ENCODE assay signal across 9 mouse cellular contexts in the genomic region with DNA sequence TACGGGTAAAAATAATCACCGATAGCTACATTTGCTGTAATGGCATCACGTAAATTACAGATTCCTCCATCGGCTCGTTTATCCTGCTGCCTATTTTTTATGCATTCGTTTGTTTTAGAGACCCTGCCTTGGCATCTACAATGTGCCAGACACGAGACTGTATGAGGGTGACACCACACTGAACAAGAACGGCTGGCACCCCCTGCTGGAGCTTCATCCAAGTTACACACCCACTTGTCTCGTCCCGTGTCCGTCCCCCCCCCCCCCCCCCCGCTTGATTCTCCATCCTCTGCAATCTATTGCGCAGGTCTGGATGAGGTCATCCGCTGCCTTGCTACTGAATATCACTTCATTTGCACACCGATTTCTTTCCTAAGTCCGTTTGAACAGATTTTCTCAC. TPM values are rescaled to one million over a fixed set of nuclear protein-coding genes. Genes with fewer than 3 reads are reported as not detected.
DNase-seq lines count a peak whose midpoint lies in the region; ATAC-seq and TF ChIP-seq lines count a peak whose summit lies in the region.
"Had no signal": no experiment of that assay in that cellular context is flagged by ENCODE, and none has a peak within 500 bp of the region (broad histone marks: within the 10 kb centered on the region; RNA-seq: fewer than 3 reads in every experiment).

No protein-coding gene starts in this region.

- no peak for ATAC-seq in kidney, embryonic 16.5 days (ENCODE audit: low FRiP score, low TSS enrichment)
- ATAC-seq in forebrain, embryonic 14.5 days: peak; percentile 50; the same call in 1 of the 2 replicates
- ATAC-seq in megakaryocyte progenitor cell, adult 5-6 weeks (replicated peaks; ENCODE audit: poor library complexity): peak; percentile 40; the same call in 1 of the 2 replicates
- no peak for ATAC-seq in inflammation-experienced regulatory T-cells, adult 6 months

- 49% methylated on average over 14 of the region's 16 CpGs for WGBS in kidney, adult 2 months
- WGBS in kidney, embryonic 16.5 days: 62% methylated on average over 14 of the region's 16 CpGs
- WGBS in forebrain, embryonic 14.5 days: 59% methylated on average over 15 of the region's 16 CpGs

- no peak overlapping the region for H3K4me2 ChIP-seq in kidney, embryonic 16.5 days (replicated peaks; ENCODE audit: low read depth, low read length)
- no peak overlapping the region for H3K4me2 ChIP-seq in forebrain, embryonic 14.5 days (ENCODE audit: low read length)
- H3K4me2 ChIP-seq: neural tube, embryonic 13.5 days had no signal

- TF ChIP-seq CTCF in kidney, adult 2 months (conservative IDR thresholded peaks at IDR 0.05; ENCODE audit: insufficient read depth, insufficient read length, low read depth, low read length): peak; percentile 34; the same call in 1 of the 2 replicates

- no peaks in the 10 kb centered on the region for H3K4me1 ChIP-seq in kidney, adult 2 months (ENCODE audit: control insufficient read depth, insufficient read depth, low read length)
- H3K4me1 ChIP-seq in kidney, embryonic 16.5 days (ENCODE audit: insufficient read depth, low read length): peaks cover 14% of the 10 kb centered on the region; the same call in 1 of the 2 replicates
- peaks cover 6% of the 10 kb centered on the region for H3K4me1 ChIP-seq in forebrain, embryonic 14.5 days (ENCODE audit: control insufficient read depth, insufficient read depth, low read length)

- no peak overlapping the region for H3K9ac ChIP-seq in kidney, embryonic 16.5 days (replicated peaks; ENCODE audit: low read length)
- H3K9ac ChIP-seq in forebrain, embryonic 14.5 days (ENCODE audit: low read length): no peak overlapping the region
- H3K9ac ChIP-seq: neural tube, embryonic 13.5 days had no signal

- H3K36me3 ChIP-seq in kidney, adult 2 months (ENCODE audit: control insufficient read depth, insufficient read depth, low read length): no peaks in the 10 kb centered on the region
- H3K36me3 ChIP-seq in kidney, embryonic 16.5 days (ENCODE audit: insufficient read depth, low read length): no peaks in the 10 kb centered on the region
- no peaks in the 10 kb centered on the region for H3K36me3 ChIP-seq in forebrain, embryonic 14.5 days (ENCODE audit: control insufficient read depth, insufficient read depth, low read length)
- H3K36me3 ChIP-seq: neural tube, embryonic 13.5 days had no signal

- no peak for TF ChIP-seq POLR2A in kidney, adult 2 months (IDR thresholded peaks at IDR 0.05; ENCODE audit: low read depth, low read length)

- H3K27me3 ChIP-seq in kidney, adult 2 months (replicated peaks; ENCODE audit: control insufficient read depth, insufficient read depth, low read length): no peaks in the 10 kb centered on the region
- H3K27me3 ChIP-seq in kidney, embryonic 16.5 days (ENCODE audit: insufficient read depth, low read length): no peaks in the 10 kb centered on the region
- H3K27me3 ChIP-seq in forebrain, embryonic 14.5 days (replicated peaks; ENCODE audit: control insufficient read depth, insufficient read depth, low read length): no peaks in the 10 kb centered on the region
- H3K27me3 ChIP-seq: neural tube, embryonic 13.5 days had no signal

- H3K9me3 ChIP-seq in kidney, embryonic 16.5 days (ENCODE audit: low read length): no peaks in the 10 kb centered on the region
- H3K9me3 ChIP-seq in forebrain, embryonic 14.5 days (replicated peaks; ENCODE audit: control insufficient read depth, low read length): no peaks in the 10 kb centered on the region
- H3K9me3 ChIP-seq: neural tube, embryonic 13.5 days had no signal

- DNase-seq in kidney, adult 2 months: peak; percentile 15
- peak; percentile 24 for DNase-seq in ES-CJ7 (ENCODE audit: low read depth, low spot score)
- DNase-seq in adrenal gland, postnatal 25 days: peak; percentile 71
- peak; percentile 76 for DNase-seq in forebrain, embryonic 14.5 days (ENCODE audit: low spot score)
- peak; percentile 30 to 53 for DNase-seq in layer of hippocampus, adult 8-10 months (ENCODE audit: low spot score in 2 of 2)

- no peak overlapping the region for H3K4me3 ChIP-seq in kidney, adult 2 months (ENCODE audit: insufficient read depth, low read depth, low read length)
- H3K4me3 ChIP-seq in kidney, embryonic 16.5 days (ENCODE audit: low read length): no peak overlapping the region
- no peak overlapping the region for H3K4me3 ChIP-seq in forebrain, embryonic 14.5 days (ENCODE audit: low read depth, low read length)
- H3K4me3 ChIP-seq: neural tube, embryonic 13.5 days had no signal

- H3K27ac ChIP-seq in kidney, adult 2 months (ENCODE audit: insufficient read depth, low read depth, low read length): no peak overlapping the region
- H3K27ac ChIP-seq in kidney, embryonic 16.5 days (ENCODE audit: low read length): no peak overlapping the region
- no peak overlapping the region for H3K27ac ChIP-seq in forebrain, embryonic 14.5 days (ENCODE audit: low read depth, low read length)
- H3K27ac ChIP-seq: neural tube, embryonic 13.5 days had no signal

RNA-seq across cellular contexts. Expression of a gene that starts 12.9 kb away (rescaled TPM):
- 15.4 and 20.3 TPM in 2 replicates for polyA plus RNA-seq in kidney, adult 2 months (2012; rRNA removed)
- polyA plus RNA-seq in kidney, embryonic 16.5 days (2015; fragmentation: Nextera tagmentation; extraction: Ambion mirVana): 1.2 and 1.6 TPM in 2 replicates
- 0.33 and 1.4 TPM in 2 replicates for total RNA-seq in adrenal gland, postnatal 25 days (2021)
- 0.25 and 0.32 TPM in 2 replicates for polyA plus RNA-seq in forebrain, embryonic 14.5 days (2014; fragmentation: Nextera tagmentation; extraction: Ambion mirVana)
- total RNA-seq in layer of hippocampus, adult 8-10 months (2022): 1 to 10 TPM in 1 of 4 experiments, under 1 TPM in 3; 0.43 to 1.7 (median 0.68) TPM
- total RNA-seq in megakaryocyte progenitor cell, adult 5-6 weeks (2015): not detected in 2 replicates
- total RNA-seq in megakaryocyte progenitor cell, adult 5-6 weeks (2017): 0.41 TPM in 1 of 2 replicates, not detected in the other
- polyA plus RNA-seq in inflammation-experienced regulatory T-cells, adult 6 months (2017; shearing (Covaris generic)): under 1 TPM in 1 of 3 experiments, not detected in 2; 0.13 TPM

RNA-seq across cellular contexts. Expression of a gene that starts 37.1 kb away (rescaled TPM):
- polyA plus RNA-seq in kidney, adult 2 months (2012; rRNA removed): 0.12 TPM in 1 of 2 replicates, not detected in the other
- polyA plus RNA-seq in kidney, embryonic 16.5 days (2015; fragmentation: Nextera tagmentation; extraction: Ambion mirVana): not detected in 2 replicates
- total RNA-seq in adrenal gland, postnatal 25 days (2021): not detected in 2 replicates
- polyA plus RNA-seq in forebrain, embryonic 14.5 days (2014; fragmentation: Nextera tagmentation; extraction: Ambion mirVana): not detected in 2 replicates
- total RNA-seq in layer of hippocampus, adult 8-10 months (2022): not detected
- total RNA-seq in megakaryocyte progenitor cell, adult 5-6 weeks (2015): not detected in 2 replicates
- total RNA-seq in megakaryocyte progenitor cell, adult 5-6 weeks (2017): not detected in 2 replicates
- polyA plus RNA-seq in inflammation-experienced regulatory T-cells, adult 6 months (2017; shearing (Covaris generic)): not detected

Comparison
In these comparisons a context has a peak if more than half of its experiments do, and no peak if none do; other contexts are left out.
1. DNase-seq: peak in every context shown above with its lines; median percentile 76 in forebrain, embryonic 14.5 days; 71 in adrenal gland, postnatal 25 days; 42 in layer of hippocampus, adult 8-10 months; 24 in ES-CJ7; 15 in kidney, adult 2 months.
2. ATAC-seq: peak in forebrain, embryonic 14.5 days (single experiment) and megakaryocyte progenitor cell, adult 5-6 weeks (single experiment); none in kidney, embryonic 16.5 days (single experiment) and inflammation-experienced regulatory T-cells, adult 6 months (single experiment).